Mouse (Mus musculus) CH12.LX (cell line): ENCODE data around the gene Commd3. TPM values are rescaled to one million over a fixed set of nuclear protein-coding genes. Genes with fewer than 3 reads are reported as not detected.

Experiments used
- DNase-seq: peaks from one replicate; pipeline ENCODE4 v3.0.0-alpha.2; 2013; ENCODE audit errors: extremely low read depth
- H3K27ac ChIP-seq: 2 replicates; pipeline ENCODE4 v1.5.1; 2012; ENCODE audit warnings: low read depth, mild to moderate bottlenecking, control low read depth, moderate library complexity; ENCODE audit not compliant: insufficient read depth
- H3K27me3 ChIP-seq: replicated peaks from 2 replicates; pipeline ENCODE3; 2012; ENCODE audit warnings: inconsistent platforms
- H3K36me3 ChIP-seq, 2 experiments: replicated peaks in 1 of 2; 2 replicates each; pipeline versions ENCODE3 to v1.6.1; 2012; ENCODE audit warnings: inconsistent platforms in 1 of 2, low read length in 1 of 2, mild to moderate bottlenecking in 1 of 2, mixed read lengths in 1 of 2, moderate library complexity in 1 of 2; ENCODE audit not compliant: control insufficient read depth in 1 of 2, insufficient read depth in 1 of 2
- H3K4me1 ChIP-seq, 2 experiments: 2 replicates each; pipeline ENCODE4 v1.6.1; 2012; ENCODE audit warnings: inconsistent platforms in 1 of 2, moderate library complexity in 1 of 2; ENCODE audit not compliant: insufficient read depth in 2 of 2, control insufficient read depth in 1 of 2
- H3K4me2 ChIP-seq: 2 replicates; pipeline ENCODE4 v1.6.1; 2012; ENCODE audit warnings: low read depth, mild to moderate bottlenecking, control low read depth; ENCODE audit not compliant: poor library complexity, insufficient read depth, severe bottlenecking
- H3K4me3 ChIP-seq, 3 experiments: fragments of 150-350 bp in 1 of 3; sonication (generic) in 1 of 3; replicated peaks in 1 of 3; 2 replicates each; pipeline versions ENCODE3 to v1.5.1; 2011 to 2012; ENCODE audit warnings: low read depth in 2 of 3, low read length in 2 of 3, mild to moderate bottlenecking in 2 of 3, moderate library complexity in 2 of 3, control low read depth in 1 of 3, improper control_type of control experiment in 1 of 3, inconsistent platforms in 1 of 3, mixed read lengths in 1 of 3; ENCODE audit not compliant: poor library complexity in 1 of 3
- H3K79me2 ChIP-seq: replicated peaks from 2 replicates; pipeline ENCODE4 v1.6.1; 2012; ENCODE audit warnings: mild to moderate bottlenecking, moderate library complexity; ENCODE audit not compliant: control insufficient read depth, poor library complexity, insufficient read depth, severe bottlenecking; ENCODE audit errors: extremely low read depth
- H3K9ac ChIP-seq: 2 replicates; pipeline ENCODE4 v1.6.1; 2012; ENCODE audit warnings: low read depth, mild to moderate bottlenecking, control low read depth, moderate library complexity; ENCODE audit not compliant: insufficient read depth
- H3K9me3 ChIP-seq: replicated peaks from 2 replicates; pipeline ENCODE3; 2012; ENCODE audit warnings: low read length, inconsistent platforms, mixed read lengths
- CHD1 ChIP-seq: IDR thresholded peaks from 2 replicates; pipeline ENCODE4 v1.6.1; 2012; ENCODE audit warnings: low read depth, low read length, improper control_type of control experiment, inconsistent platforms
- CHD2 ChIP-seq: IDR thresholded peaks from 2 replicates; pipeline ENCODE4 v1.6.1; 2011; ENCODE audit warnings: low read length, improper control_type of control experiment
- CTCF ChIP-seq, 2 experiments: IDR thresholded peaks in 1 of 2; conservative IDR thresholded peaks in 1 of 2; 2 replicates each; pipeline ENCODE4 v1.5.1; 2011 to 2012; ENCODE audit warnings: low read depth in 2 of 2, low read length in 2 of 2, improper control_type of control experiment in 1 of 2, inconsistent platforms in 1 of 2, mild to moderate bottlenecking in 1 of 2, moderate library complexity in 1 of 2
- E2F4 ChIP-seq: IDR thresholded peaks from 2 replicates; pipeline ENCODE4 v1.6.1; 2011; ENCODE audit warnings: low read depth, low read length, improper control_type of control experiment; ENCODE audit not compliant: insufficient replicate concordance
- ELF1 ChIP-seq: IDR thresholded peaks from 2 replicates; pipeline ENCODE4 v1.6.1; 2014; ENCODE audit warnings: low read depth, mild to moderate bottlenecking, inconsistent platforms, low read length, improper control_type of control experiment
- ETS1 ChIP-seq: conservative IDR thresholded peaks from 2 replicates; pipeline ENCODE4 v1.6.1; 2012; ENCODE audit warnings: low read depth, mild to moderate bottlenecking, inconsistent platforms, low read length, improper control_type of control experiment, moderate library complexity
- GABPA ChIP-seq: IDR thresholded peaks from 2 replicates; pipeline ENCODE4 v1.6.1; 2012; ENCODE audit warnings: low read depth, low read length, improper control_type of control experiment, inconsistent platforms; ENCODE audit not compliant: insufficient replicate concordance
- HCFC1 ChIP-seq: IDR thresholded peaks from 2 replicates; pipeline ENCODE4 v1.6.1; 2012; ENCODE audit warnings: low read depth, mild to moderate bottlenecking, inconsistent platforms, low read length, improper control_type of control experiment
- JUN ChIP-seq: IDR thresholded peaks from 2 replicates; pipeline ENCODE4 v1.6.1; 2011; ENCODE audit warnings: low read depth, mild to moderate bottlenecking, low read length, improper control_type of control experiment, moderate library complexity; ENCODE audit not compliant: insufficient read depth
- JUND ChIP-seq: conservative IDR thresholded peaks from 2 replicates; pipeline ENCODE4 v1.6.1; 2011; ENCODE audit warnings: low read depth, low read length, improper control_type of control experiment
- MAZ ChIP-seq: IDR thresholded peaks from 2 replicates; pipeline ENCODE4 v1.6.1; 2012; ENCODE audit warnings: low read depth, mild to moderate bottlenecking, inconsistent platforms, low read length, improper control_type of control experiment, moderate library complexity
- MXI1 ChIP-seq: IDR thresholded peaks from 2 replicates; pipeline ENCODE4 v1.6.1; 2011; ENCODE audit warnings: mild to moderate bottlenecking, low read depth, low read length, improper control_type of control experiment
- NRF1 ChIP-seq: IDR thresholded peaks from 2 replicates; pipeline ENCODE4 v1.6.1; 2014; ENCODE audit warnings: low read depth, mild to moderate bottlenecking, inconsistent platforms, low read length, improper control_type of control experiment, moderate library complexity
- PAX5 ChIP-seq: IDR thresholded peaks from 2 replicates; pipeline ENCODE4 v1.6.1; 2012; ENCODE audit warnings: low read length, inconsistent platforms, mixed read lengths
- POLR2A ChIP-seq: IDR thresholded peaks from 2 replicates; pipeline ENCODE4 v1.6.1; 2011; ENCODE audit warnings: low read depth, mild to moderate bottlenecking, improper control_type of control experiment, low read length
- POLR2AphosphoS2 ChIP-seq: IDR thresholded peaks from 2 replicates; pipeline ENCODE4 v1.6.1; 2011; ENCODE audit warnings: low read depth, low read length, improper control_type of control experiment
- RAD21 ChIP-seq: IDR thresholded peaks from 2 replicates; pipeline ENCODE4 v1.6.1; 2011; ENCODE audit warnings: low read depth, mild to moderate bottlenecking, low read length, improper control_type of control experiment, moderate library complexity
- RCOR1 ChIP-seq: conservative IDR thresholded peaks from 2 replicates; pipeline ENCODE4 v1.6.1; 2012; ENCODE audit warnings: low read depth, mild to moderate bottlenecking, inconsistent platforms, low read length, improper control_type of control experiment
- SIN3A ChIP-seq: IDR thresholded peaks from 2 replicates; pipeline ENCODE4 v1.6.1; 2012; ENCODE audit warnings: low read length, improper control_type of control experiment, inconsistent platforms
- SMC3 ChIP-seq: IDR thresholded peaks from 2 replicates; pipeline ENCODE4 v1.6.1; 2011; ENCODE audit warnings: low read depth, low read length, improper control_type of control experiment
- TBP ChIP-seq: conservative IDR thresholded peaks from 2 replicates; pipeline ENCODE4 v1.6.1; 2011; ENCODE audit warnings: low read depth, low read length, improper control_type of control experiment
- TCF12 ChIP-seq: IDR thresholded peaks from 2 replicates; pipeline ENCODE4 v1.6.1; 2014; ENCODE audit warnings: low read depth, mild to moderate bottlenecking, inconsistent platforms, low read length, improper control_type of control experiment
- UBTF ChIP-seq: IDR thresholded peaks from 2 replicates; pipeline ENCODE4 v1.6.1; 2012; ENCODE audit warnings: low read depth, mild to moderate bottlenecking, inconsistent platforms, low read length, improper control_type of control experiment, moderate library complexity
- USF1 ChIP-seq: IDR thresholded peaks from 2 replicates; pipeline ENCODE4 v1.6.1; 2014; ENCODE audit warnings: low read depth, mild to moderate bottlenecking, inconsistent platforms, low read length, improper control_type of control experiment
- ZC3H11A ChIP-seq: IDR thresholded peaks from 2 replicates; pipeline ENCODE4 v1.6.1; 2012; ENCODE audit warnings: low read depth, mild to moderate bottlenecking, inconsistent platforms, low read length, improper control_type of control experiment
- ZMIZ1 ChIP-seq: IDR thresholded peaks from 2 replicates; pipeline ENCODE4 v1.6.1; 2012; ENCODE audit warnings: low read depth, mild to moderate bottlenecking, inconsistent platforms, low read length, improper control_type of control experiment
- ZNF384 ChIP-seq: IDR thresholded peaks from 2 replicates; pipeline ENCODE4 v1.6.1; 2012; ENCODE audit warnings: low read depth, low read length, improper control_type of control experiment, inconsistent platforms
- dilution Hi-C: fragments of 300-500 bp; cut with MboI; formaldehyde crosslinking; loops from 2 replicates; pipeline ENCODE4 v1.14.3; 2020; ENCODE audit warnings: low sequenced_read_pairs; ENCODE audit not compliant: extremely low pct_unique_long_range_greater_than_20kb, extremely low pct_ligation_motif_present
- in situ Hi-C: fragments of 300-500 bp; cut with MboI; formaldehyde crosslinking; loops from 3 replicates; pipeline ENCODE4 v1.14.3; 2019; ENCODE audit warnings: low sequenced_read_pairs, low pct_ligation_motif_present, low pct_unique_long_range_greater_than_20kb, mixed read lengths
- polyA plus RNA-seq: library from polyadenylated mRNA; unstranded; fragments of >175 nt; gene quantifications from 2 replicates; pipeline ENCODE4 v1.2.1, GENCODE M21; 2012; ENCODE audit warnings: low read depth; ENCODE audit not compliant: insufficient read length
- total RNA-seq, 2 experiments: library from RNA; depleted of rRNA; stranded (reverse); fragments of 300-350 nt in 1 of 2; fragments of >200 nt in 1 of 2; gene quantifications; 2 replicates each; pipeline ENCODE4 v1.2.3; 2012 to 2014

Commd3 gene
- total and polyA plus RNA-seq, 3 experiments = 116 to 183 (median 149) TPM

- Histone ChIP-seq H3K4me1 (no peaks in the 10 kb centered on the region), H3K4me2 (no peak overlapping the region), H3K9ac (no peak overlapping the region), H3K27ac (no peak overlapping the region), H3K9me3 (peaks cover 2% of the 10 kb centered on the region), H3K27me3 (no peaks in the 10 kb centered on the region), H3K4me3 (no peak overlapping the region), H3K36me3 (no peaks in the 10 kb centered on the region), H3K79me2 (no peaks in the 10 kb centered on the region)
- no peak for DNase-seq
- in situ Hi-C loops (loop anchor here (25.0 kb wide), 2 partner anchors 312 to 662 kb away; partner anchors contain the start of genes A930004D18Rik, Dnajc1 and Skida1), dilution Hi-C loops (no loop called here)
- TF ChIP-seq RCOR1 (no peak), TCF12 (no peak), ZMIZ1 (no peak), MXI1 (no peak), TBP (no peak), CHD1 (no peak), ETS1 (no peak), JUN (no peak), USF1 (no peak), HCFC1 (no peak), SMC3 (no peak), ELF1 (no peak), SIN3A (no peak), ZNF384 (no peak), UBTF (no peak), NRF1 (no peak), PAX5 (no peak)
These were observed 27.3 kb downstream of the Commd3 start for GRCm38 (mm10) chr2:18699401-18699990.

- Histone ChIP-seq H3K9ac (no peak overlapping the region), H3K4me2 (no peak overlapping the region), H3K9me3 (no peaks in the 10 kb centered on the region), H3K36me3 (no peaks in the 10 kb centered on the region), H3K79me2 (no peaks in the 10 kb centered on the region), H3K4me1 (no peaks in the 10 kb centered on the region), H3K27me3 (no peaks in the 10 kb centered on the region), H3K27ac (no peak overlapping the region), H3K4me3 (no peak overlapping the region)
- in situ Hi-C loops = no loop called here
- dilution Hi-C loops = no loop called here
- TF ChIP-seq JUN (no peak), UBTF (no peak), RCOR1 (no peak), CHD1 (no peak), ELF1 (no peak), TBP (no peak), E2F4 (no peak), ETS1 (no peak), POLR2AphosphoS2 (no peak), PAX5 (no peak), JUND (no peak), CTCF (conservative IDR thresholded peaks at IDR 0.05 in 1 of 2, IDR thresholded peaks at IDR 0.05 in 1 of 2; ENCODE audit: low read depth in 2 of 2, low read length in 2 of 2) (no peak), CHD2 (no peak), POLR2A (no peak), RAD21 (no peak), GABPA (no peak), TCF12 (no peak), MAZ (no peak), HCFC1 (no peak), ZC3H11A (no peak)
- DNase-seq = no peak
These were observed 38.2 kb downstream of the Commd3 start for GRCm38 (mm10) chr2:18710356-18710755.
